Mouse (Mus musculus): Measurements from ENCODE around the gene Tmem43.

Tmem43 gene

DNA sequence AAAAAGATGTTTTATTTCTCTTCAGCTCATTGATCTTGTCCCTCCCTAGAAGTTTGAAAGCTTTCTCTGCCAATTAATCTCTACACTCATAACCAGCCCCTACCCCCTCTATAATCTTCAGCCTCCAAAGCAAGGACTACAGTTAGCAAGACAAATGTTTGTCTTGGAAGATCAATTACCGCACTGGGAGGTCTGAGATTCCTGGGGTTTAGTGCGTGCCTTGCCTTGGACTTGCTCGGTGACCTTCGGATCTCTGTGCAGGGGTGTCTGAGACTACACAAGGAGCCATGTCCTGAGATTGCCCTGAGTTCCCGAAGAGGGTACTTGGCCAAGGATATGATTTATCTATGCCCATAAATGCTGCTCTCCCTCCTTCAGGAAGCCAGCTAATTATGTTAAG is 59.9 kb downstream of the Tmem43 start:
- no peak for DNase-seq (ENCODE audit: low read depth, low spot score)

DNA sequence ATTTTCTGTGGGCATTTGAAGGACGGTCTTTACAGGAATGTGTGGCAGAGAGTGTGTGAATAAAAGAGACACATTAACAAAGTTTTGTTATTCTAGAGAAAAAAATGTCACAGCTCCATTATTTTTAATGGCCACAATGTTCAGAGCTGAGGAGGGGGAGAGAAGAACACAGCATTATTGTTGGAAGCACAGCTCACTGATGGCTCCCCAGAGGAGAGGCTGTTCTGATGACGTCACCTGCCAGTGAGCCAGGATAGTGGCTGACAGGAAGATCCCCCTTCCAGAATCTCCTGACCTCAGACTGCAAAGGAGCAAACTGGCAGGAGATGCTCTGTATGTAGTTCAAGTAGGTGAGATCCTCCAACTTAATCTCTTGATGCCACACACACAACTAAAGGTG is 60.3 kb downstream of the Tmem43 start:
- no peak for DNase-seq (ENCODE audit: low read depth, low spot score)

DNA sequence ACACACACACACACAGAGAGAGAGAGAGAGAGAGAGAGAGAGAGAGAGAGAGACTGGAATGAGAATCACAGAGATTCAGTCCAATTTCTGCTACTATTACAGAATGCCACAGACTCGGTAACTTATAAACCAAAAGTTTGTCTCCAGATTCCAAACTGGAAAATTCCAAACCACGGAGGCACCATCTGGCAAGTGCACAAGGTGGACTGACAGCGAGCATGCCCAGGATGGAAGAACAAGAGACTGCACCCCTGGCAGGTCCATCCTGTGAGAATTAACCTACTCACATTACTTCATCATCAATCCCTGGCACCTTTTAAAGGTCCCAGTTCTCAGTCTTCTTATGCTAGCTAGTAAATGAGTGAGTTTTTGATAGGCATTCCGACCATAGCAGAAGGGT is 60.8 kb downstream of the Tmem43 start:
- no peak for DNase-seq (ENCODE audit: low read depth, low spot score)

DNA sequence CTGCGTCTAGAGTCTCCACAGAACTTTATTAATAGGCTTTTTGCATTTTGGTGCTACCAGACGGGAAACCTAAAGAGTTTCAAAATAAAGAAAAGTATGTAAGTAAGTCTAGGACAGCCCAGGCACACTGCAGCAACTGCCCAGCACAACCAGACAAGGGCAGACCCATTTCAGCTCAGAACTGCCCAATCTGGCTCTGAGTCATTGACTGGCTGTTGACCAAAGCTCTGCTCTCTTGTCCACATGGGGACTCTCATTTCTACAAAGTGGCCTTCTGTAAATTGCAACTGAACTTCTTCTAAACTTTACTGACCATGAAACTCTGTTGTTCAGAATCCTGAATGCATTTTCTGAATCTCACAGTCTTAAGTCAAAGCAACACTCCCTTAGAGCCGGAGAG is 61.7 kb downstream of the Tmem43 start:
- no peak for DNase-seq (ENCODE audit: low read depth, low spot score)

DNA sequence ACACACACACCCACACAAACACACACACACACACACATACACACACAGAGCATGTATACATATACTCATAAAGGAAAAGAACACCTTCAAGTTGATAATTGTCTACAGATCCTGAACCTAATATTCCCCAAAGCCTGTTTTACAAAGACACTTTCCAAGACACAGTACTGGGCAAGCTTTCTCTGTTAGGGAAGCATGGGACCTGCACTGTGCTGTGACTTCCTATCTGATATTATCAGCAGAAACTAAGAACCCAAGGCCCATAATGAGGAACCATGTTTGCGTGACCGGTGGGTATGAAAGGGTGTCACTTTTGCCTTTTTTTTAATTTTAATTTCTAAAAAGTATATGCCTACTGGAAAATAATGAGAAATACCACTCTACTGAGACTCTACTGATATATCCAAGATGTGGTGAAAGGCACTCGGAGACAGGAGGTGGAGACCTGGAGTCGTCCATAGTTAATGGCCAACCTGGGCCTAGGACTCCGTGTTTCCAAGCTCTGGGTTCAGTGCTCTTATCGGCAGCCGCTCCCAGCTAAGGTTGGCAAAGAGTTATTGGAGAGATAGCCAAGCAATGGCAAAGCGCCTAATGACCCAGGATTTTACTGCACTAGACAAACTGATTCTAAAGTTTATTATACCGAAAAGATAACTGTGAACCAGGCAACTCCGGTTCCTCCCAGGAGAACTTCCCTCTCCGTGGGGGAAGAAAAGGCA is 62.7 kb downstream of the Tmem43 start:
- no peak for DNase-seq (ENCODE audit: low read depth, low spot score)

Measured in retina, postnatal 7 days (tissue).